Mouse (Mus musculus) neural tube, embryonic 13.5 days (tissue): ENCODE data around the gene Afg1l. TPM values are rescaled to one million over a fixed set of nuclear protein-coding genes. Genes with fewer than 3 reads are reported as not detected.

Experiments used
- ATAC-seq: fragments of 200-750 bp; cut with Nextera tagmentation; 2 replicates; pipeline ENCODE4 v1.8.0; 2017; ENCODE audit warnings: low read depth, mild to moderate bottlenecking, moderate TSS enrichment, moderate library complexity
- H3K27ac ChIP-seq: fragments of 300-500 bp; sonication (generic); replicated peaks from 2 replicates; pipeline ENCODE4 v1.5.1; 2015; ENCODE audit warnings: moderate library complexity, mild to moderate bottlenecking, inconsistent platforms
- H3K27me3 ChIP-seq: fragments of 300-500 bp; sonication (generic); 2 replicates; pipeline ENCODE4 v1.6.1; 2015; ENCODE audit warnings: mild to moderate bottlenecking, inconsistent platforms
- H3K36me3 ChIP-seq: fragments of 300-500 bp; sonication (generic); 2 replicates; pipeline ENCODE4 v1.6.1; 2015; ENCODE audit warnings: mild to moderate bottlenecking, inconsistent platforms
- H3K4me1 ChIP-seq: fragments of 300-500 bp; sonication (generic); replicated peaks from 2 replicates; pipeline ENCODE4 v1.6.1; 2015; ENCODE audit warnings: inconsistent platforms
- H3K4me2 ChIP-seq: fragments of 300-500 bp; sonication (generic); 2 replicates; pipeline ENCODE4 v1.6.1; 2015; ENCODE audit warnings: inconsistent platforms, mild to moderate bottlenecking, moderate library complexity
- H3K4me3 ChIP-seq: fragments of 300-500 bp; sonication (generic); 2 replicates; pipeline ENCODE4 v1.5.1; 2015; ENCODE audit warnings: mild to moderate bottlenecking, inconsistent platforms
- H3K9ac ChIP-seq: fragments of 300-500 bp; sonication (generic); 2 replicates; pipeline ENCODE4 v1.6.1; 2015; ENCODE audit warnings: moderate library complexity, mild to moderate bottlenecking, inconsistent platforms
- H3K9me3 ChIP-seq: fragments of 300-500 bp; sonication (generic); 2 replicates; pipeline ENCODE4 v1.6.1; 2016; ENCODE audit warnings: inconsistent platforms
- WGBS: fragments of 180-500 bp; shearing (Covaris S2); methylation state at CpG from one replicate; pipeline ENCODE4 v1.1.7; 2015; 5-methylcytosine and 5-hydroxymethylcytosine counted together
- polyA plus RNA-seq: library from polyadenylated mRNA; unstranded; fragments of >200 nt; fragmentation: Nextera tagmentation; extraction: Ambion mirVana; gene quantifications from 2 replicates; pipeline ENCODE4 v1.2.1, GENCODE M21; 2015

Gene Afg1l
- polyA plus RNA-seq, 1 experiment from 2014 or later = 6.5 TPM

- Histone ChIP-seq H3K27me3 (peaks cover 15% of the 10 kb centered on the region; the same call in 1 of the 2 replicates), H3K9ac (no peak overlapping the region), H3K27ac (no peak overlapping the region), H3K9me3 (no peaks in the 10 kb centered on the region), H3K36me3 (peaks cover 20% of the 10 kb centered on the region), H3K4me3 (no peak overlapping the region), H3K4me2 (no peak overlapping the region), H3K4me1 (peaks cover 30% of the 10 kb centered on the region)
- WGBS = 72% methylated on average over 15 of the region's 15 CpGs
- no peak for ATAC-seq
Observed at GRCm38 (mm10) chr10:42269281-42270025, 208.9 kb downstream of the Afg1l start.

GRCm38 (mm10) chr10:42267811-42268545, 210.4 kb downstream of the Afg1l start:
- WGBS = 88% methylated on average over 5 of the region's 5 CpGs
- H3K27me3 ChIP-seq = 0 out of 2 replicates have a peak, but pooled peaks cover under 1% of the 10 kb centered on the region
- H3K27ac ChIP-seq = no peak overlapping the region
- no peaks in the 10 kb centered on the region for H3K9me3 ChIP-seq
- H3K9ac ChIP-seq = no peak overlapping the region
- peaks cover 24% of the 10 kb centered on the region for H3K36me3 ChIP-seq
- H3K4me1 ChIP-seq = peaks cover 18% of the 10 kb centered on the region
- no peak for ATAC-seq
- no peak overlapping the region for H3K4me3 ChIP-seq
- no peak overlapping the region for H3K4me2 ChIP-seq

GRCm38 (mm10) chr10:42265021-42265689, 213.2 kb downstream of the Afg1l start:
- Histone ChIP-seq H3K4me3 (no peak overlapping the region), H3K9ac (no peak overlapping the region), H3K4me2 (no peak overlapping the region), H3K4me1 (no peaks in the 10 kb centered on the region), H3K27me3 (no peaks in the 10 kb centered on the region), H3K9me3 (no peaks in the 10 kb centered on the region), H3K27ac (no peak overlapping the region), H3K36me3 (peaks cover 24% of the 10 kb centered on the region)
- WGBS = 93% methylated on average over 11 of the region's 11 CpGs
- ATAC-seq = no peak

GRCm38 (mm10) chr10:42264195-42264594, 214.2 kb downstream of the Afg1l start:
- WGBS = 84% methylated on average over 5 of the region's 5 CpGs
- no peaks in the 10 kb centered on the region; the same call in 1 of the 2 replicates for H3K4me1 ChIP-seq
- H3K27me3 ChIP-seq = no peaks in the 10 kb centered on the region
- no peak overlapping the region for H3K4me3 ChIP-seq
- H3K4me2 ChIP-seq = no peak overlapping the region
- ATAC-seq = no peak
- no peak overlapping the region for H3K27ac ChIP-seq
- H3K9ac ChIP-seq = no peak overlapping the region
- peaks cover 24% of the 10 kb centered on the region for H3K36me3 ChIP-seq
- H3K9me3 ChIP-seq = no peaks in the 10 kb centered on the region

- no peak overlapping the region for H3K9ac ChIP-seq
- H3K27ac ChIP-seq = no peak overlapping the region
- H3K9me3 ChIP-seq = no peaks in the 10 kb centered on the region
- no peak for ATAC-seq
- no peaks in the 10 kb centered on the region for H3K27me3 ChIP-seq
- peaks cover 24% of the 10 kb centered on the region for H3K36me3 ChIP-seq
- no peaks in the 10 kb centered on the region; the same call in 1 of the 2 replicates for H3K4me1 ChIP-seq
- no peak overlapping the region for H3K4me3 ChIP-seq
- H3K4me2 ChIP-seq = no peak overlapping the region
- 84% methylated on average over 8 of the region's 8 CpGs for WGBS
Observed at GRCm38 (mm10) chr10:42263701-42264100, 214.7 kb downstream of the Afg1l start.

Other genes with a start within 250 kb of the Afg1l start
- gene Foxo3, start 201.8 kb downstream of the Afg1l start, polyA plus RNA-seq = 4.2 and 4.9 TPM in 2 replicates
- 275 and 315 TPM in 2 replicates for gene Snx3, start 23.5 kb upstream of the Afg1l start, polyA plus RNA-seq
- gene Nr2e1, start 105.1 kb upstream of the Afg1l start, polyA plus RNA-seq = 0.33 TPM in 1 of 2 replicates, not detected in the other
- gene Ostm1, start 105.3 kb upstream of the Afg1l start, polyA plus RNA-seq = 29.0 and 30.8 TPM in 2 replicates